ENCODE assay signal across 8 mouse cellular contexts in the genomic region with DNA sequence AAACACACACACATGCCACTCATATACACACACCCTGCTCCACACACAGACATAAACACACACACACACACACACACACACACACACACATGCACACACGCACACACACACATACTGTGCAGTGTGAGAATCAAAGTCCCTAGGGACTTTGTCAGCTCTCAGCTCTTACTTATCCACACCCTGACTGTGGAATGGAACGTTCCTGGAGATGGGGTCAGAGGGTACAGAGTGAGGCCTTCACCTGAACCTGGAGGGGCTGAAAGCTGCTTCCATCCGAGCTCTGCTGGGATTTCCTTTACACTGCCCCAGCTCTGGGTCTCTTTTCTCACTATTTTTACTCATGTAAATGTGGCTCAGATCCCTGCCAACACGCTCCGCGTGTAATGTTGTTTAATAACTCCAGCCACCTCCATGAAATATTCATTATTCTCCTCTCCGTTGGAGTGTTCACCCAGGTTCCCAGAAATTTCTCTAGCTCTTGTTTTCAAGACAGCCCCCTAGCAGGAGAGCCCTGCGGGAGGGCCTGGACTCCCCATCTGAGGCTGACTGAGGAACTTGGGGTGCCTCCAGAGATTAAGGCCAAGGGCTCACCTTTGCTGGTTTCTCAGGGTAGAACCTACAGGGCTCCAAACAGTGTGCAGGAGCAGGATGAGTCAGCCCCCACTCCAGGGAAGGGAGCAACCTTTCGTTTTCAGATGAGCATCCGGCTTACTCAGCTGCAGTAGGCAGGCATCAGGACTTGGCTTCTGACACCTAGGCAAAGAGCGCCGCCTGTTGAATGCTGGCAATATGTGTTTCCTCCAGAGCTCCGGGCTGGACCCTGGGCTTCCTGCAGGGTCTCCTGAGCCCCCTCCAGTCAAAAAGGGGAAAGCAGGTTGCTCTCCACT.
DNase-seq lines count a peak whose midpoint lies in the region; ATAC-seq and TF ChIP-seq lines count a peak whose summit lies in the region.

No protein-coding gene starts in this region.

- H3K36me3 ChIP-seq in embryonic facial prominence, embryonic 12.5 days, result no peaks in the 10 kb centered on the region
- no peaks in the 10 kb centered on the region for H3K36me3 ChIP-seq in heart, postnatal 0 days (replicated peaks; ENCODE audit: control insufficient read depth, insufficient read depth, low read length)

- WGBS in embryonic facial prominence, embryonic 12.5 days, result 40% methylated on average over 13 of the region's 13 CpGs
- WGBS in heart, postnatal 0 days, result 43% methylated on average over 13 of the region's 13 CpGs
- 47% methylated on average over 13 of the region's 13 CpGs for WGBS in lung, adult 2 months

- H3K4me1 ChIP-seq in embryonic facial prominence, embryonic 12.5 days, result no peaks in the 10 kb centered on the region
- H3K4me1 ChIP-seq in heart, postnatal 0 days (ENCODE audit: control insufficient read depth, insufficient read depth), result no peaks in the 10 kb centered on the region
- no peaks in the 10 kb centered on the region for H3K4me1 ChIP-seq in lung, adult 2 months (ENCODE audit: control insufficient read depth, insufficient read depth, low read length)

- no peak overlapping the region for H3K4me3 ChIP-seq in embryonic facial prominence, embryonic 12.5 days
- no peak overlapping the region for H3K4me3 ChIP-seq in heart, postnatal 0 days (ENCODE audit: low read depth, low read length)
- no peak overlapping the region for H3K4me3 ChIP-seq in lung, adult 2 months (replicated peaks; ENCODE audit: extremely low read depth, low read depth, low read length)

- H3K27ac ChIP-seq in embryonic facial prominence, embryonic 12.5 days, result no peak overlapping the region
- no peak overlapping the region for H3K27ac ChIP-seq in heart, postnatal 0 days (ENCODE audit: low read depth)

- H3K9ac ChIP-seq in embryonic facial prominence, embryonic 12.5 days, result no peak overlapping the region
- H3K9ac ChIP-seq in heart, postnatal 0 days (replicated peaks; ENCODE audit: low read depth, low read length), result no peak overlapping the region

- no peaks in the 10 kb centered on the region for H3K27me3 ChIP-seq in embryonic facial prominence, embryonic 12.5 days
- no peaks in the 10 kb centered on the region for H3K27me3 ChIP-seq in heart, postnatal 0 days (ENCODE audit: control insufficient read depth, insufficient read depth, low read length)

- peak; percentile 49 for TF ChIP-seq CTCF in heart, postnatal 0 days (IDR thresholded peaks at IDR 0.05; ENCODE audit: low read depth)
- TF ChIP-seq CTCF in lung, adult 2 months (IDR thresholded peaks at IDR 0.05; ENCODE audit: insufficient read depth, low read length), result peak; percentile 58; the same call in 1 of the 2 replicates

- no peak for TF ChIP-seq POLR2A in lung, adult 2 months (IDR thresholded peaks at IDR 0.05; ENCODE audit: borderline replicate concordance, extremely low read depth, low read depth, low read length)

- H3K4me2 ChIP-seq in embryonic facial prominence, embryonic 12.5 days (replicated peaks), result no peak overlapping the region
- H3K4me2 ChIP-seq in heart, postnatal 0 days (ENCODE audit: low read depth, low read length), result no peak overlapping the region

- TF ChIP-seq EP300 in heart, postnatal 0 days (IDR thresholded peaks at IDR 0.05; ENCODE audit: low read depth), result no peak

- 0 out of 2 replicates have a peak, but pooled peaks have one; percentile 65 for ATAC-seq in embryonic facial prominence, embryonic 12.5 days (ENCODE audit: insufficient number of reproducible peaks, insufficient read depth, low FRiP score, low TSS enrichment)
- ATAC-seq in heart, postnatal 0 days (ENCODE audit: insufficient read depth, low read depth), result 0 out of 2 replicates have a peak, but pooled peaks have one; percentile 11

- H3K9me3 ChIP-seq in embryonic facial prominence, embryonic 12.5 days, result 0 out of 2 replicates have a peak, but pooled peaks cover 3% of the 10 kb centered on the region
- no peaks in the 10 kb centered on the region for H3K9me3 ChIP-seq in heart, postnatal 0 days (replicated peaks; ENCODE audit: control insufficient read depth, low read length)

- peak; percentile 92 for DNase-seq in 3T3-L1 (ENCODE audit: low read depth, low spot score)
- DNase-seq in adrenal gland, adult 8-10 months, result peak; percentile 69
- peak; percentile 22 for DNase-seq in heart, postnatal 0 days (ENCODE audit: low spot score)
- peak; percentile 80 to 85 for DNase-seq in kidney, postnatal 4 days
- peak; percentile 32 for DNase-seq in lung, adult 2 months
- DNase-seq in right cerebral cortex, adult 2 months (ENCODE audit: low spot score in 2 of 2), result peak; percentile 61 to 72
- no peak for DNase-seq in natural killer cell, adult 2 months (ENCODE audit: low spot score in 2 of 2)

Comparison
In these comparisons a context has a peak if more than half of its experiments do, and no peak if none do; other contexts are left out.
1. DNase-seq: peak in 3T3-L1 (single experiment), adrenal gland, adult 8-10 months (single experiment), heart, postnatal 0 days (single experiment), kidney, postnatal 4 days (2 of 2), lung, adult 2 months (single experiment) and right cerebral cortex, adult 2 months (2 of 2); none in natural killer cell, adult 2 months (0 of 2).